Mouse (Mus musculus): ENCODE data around the gene Psma5. TPM values are rescaled to one million over a fixed set of nuclear protein-coding genes. Genes with fewer than 3 reads are reported as not detected.

The Psma5 gene
- polyA plus RNA-seq (2017; shearing (Covaris generic)), result 62.3 TPM

GRCm38 (mm10) chr3:108256719-108257637 lies at the start of gene Psma5:
Gene Psma5, plus strand, starts transcription at chr3:108256926.

DNA sequence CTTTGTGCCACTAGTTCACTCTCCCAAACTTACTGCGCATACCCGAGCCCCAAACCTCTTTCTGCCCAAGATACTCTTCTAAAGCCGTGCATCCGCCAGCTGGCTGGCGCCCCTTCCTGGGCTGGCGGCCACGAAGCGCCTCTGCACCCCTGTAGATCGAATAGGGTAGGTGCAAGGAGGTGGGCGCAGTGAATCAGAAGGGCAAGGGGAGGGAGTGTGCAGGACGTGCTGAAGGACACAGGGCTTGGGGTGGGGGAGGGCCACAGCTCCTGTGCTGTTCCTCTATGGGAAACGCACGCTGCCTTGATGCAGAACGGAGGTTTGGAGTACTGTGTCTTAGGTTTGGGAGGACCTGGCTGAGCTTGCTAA lies 46.0 kb upstream of the Psma5 start, which contains the start of gene Atxn7l2:
TSS of gene Atxn7l2 (minus strand) at position 164 of the 369 bp plus-strand sequence.

DNA sequence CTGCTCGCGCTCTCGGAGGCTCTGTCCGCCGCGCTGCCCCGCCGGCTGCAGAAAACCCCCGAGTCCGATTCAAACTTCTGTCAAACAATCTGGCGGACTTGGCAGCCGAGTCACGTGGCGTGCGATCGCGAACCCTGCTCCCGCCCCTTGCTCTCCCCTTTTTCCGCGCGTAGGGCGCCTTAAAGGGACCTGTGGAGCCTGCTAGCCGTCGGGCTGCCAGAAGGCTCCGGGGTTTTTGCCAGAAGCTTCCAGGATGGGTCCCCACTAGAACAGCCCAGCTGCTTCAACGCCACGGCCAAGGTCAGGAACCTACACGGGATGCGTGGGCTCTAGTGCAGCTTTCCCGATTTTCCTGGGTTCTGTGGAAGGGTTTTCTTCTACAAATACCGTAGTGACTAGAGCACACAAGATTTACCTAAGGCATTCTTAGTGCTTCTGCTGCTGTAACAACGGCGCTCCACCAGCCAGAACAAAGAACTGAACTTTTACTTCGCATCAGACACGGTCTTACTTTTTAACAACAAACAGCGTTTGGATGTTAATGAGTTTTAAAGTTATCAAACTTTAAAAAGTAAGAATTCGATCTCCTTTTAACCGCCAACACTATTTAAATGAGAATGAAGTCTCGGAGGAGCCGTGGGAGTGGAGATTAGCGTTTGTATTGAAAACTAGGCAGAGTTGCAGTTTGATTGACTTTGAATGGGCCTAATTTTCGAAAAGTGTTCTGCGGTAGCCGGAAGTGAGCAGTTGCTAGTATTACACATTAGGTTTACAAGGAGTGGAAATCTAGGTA lies 30.0 kb upstream of the Psma5 start, which contains the start of gene Sypl2:
TSS of gene Sypl2 (minus strand) at position 91 of the 793 bp plus-strand sequence.

GRCm38 (mm10) chr3:108283781-108284601 lies 27.3 kb downstream of the Psma5 start, which contains the start of gene Sort1:
Gene Sort1, plus strand, starts transcription at chr3:108284082.

Other genes starting within 250 kb of the Psma5 start
- gene Gstm1, start 239.0 kb upstream of the Psma5 start, polyA plus RNA-seq (2017; shearing (Covaris generic)), result 3.6 TPM
- 4.5 TPM for gene Gstm4, start 212.0 kb upstream of the Psma5 start, polyA plus RNA-seq (2017; shearing (Covaris generic))
- gene Ampd2, start 170.3 kb upstream of the Psma5 start, polyA plus RNA-seq (2017; shearing (Covaris generic)), result 30.4 TPM
- not detected for gene Gnat2, start 164.1 kb upstream of the Psma5 start, polyA plus RNA-seq (2017; shearing (Covaris generic))
- 201 TPM for gene Gnai3, start 110.8 kb upstream of the Psma5 start, polyA plus RNA-seq (2017; shearing (Covaris generic))
- not detected for gene Gpr61, start 102.0 kb upstream of the Psma5 start, polyA plus RNA-seq (2017; shearing (Covaris generic))
- 1.6 TPM for gene Amigo1, start 70.6 kb upstream of the Psma5 start, polyA plus RNA-seq (2017; shearing (Covaris generic))
- gene Cyb561d1, start 55.7 kb upstream of the Psma5 start, polyA plus RNA-seq (2017; shearing (Covaris generic)), result 19.6 TPM
- 24.0 TPM for gene Atxn7l2, start 46.0 kb upstream of the Psma5 start, polyA plus RNA-seq (2017; shearing (Covaris generic))
- not detected for gene Sypl2, start 30.3 kb upstream of the Psma5 start, polyA plus RNA-seq (2017; shearing (Covaris generic))
- gene Sort1, start 27.2 kb downstream of the Psma5 start, polyA plus RNA-seq (2017; shearing (Covaris generic)), result not detected
- gene Mybphl, start 108.0 kb downstream of the Psma5 start, polyA plus RNA-seq (2017; shearing (Covaris generic)), result not detected
- 0.27 TPM for gene Psrc1, start 126.9 kb downstream of the Psma5 start, polyA plus RNA-seq (2017; shearing (Covaris generic))
- 1.1 TPM for gene Celsr2, start 158.6 kb downstream of the Psma5 start, polyA plus RNA-seq (2017; shearing (Covaris generic))
- gene Sars, start 188.3 kb downstream of the Psma5 start, polyA plus RNA-seq (2017; shearing (Covaris generic)), result 150 TPM

All from naive thymus-derived CD4-positive, alpha-beta T cell, adult 5 months (primary cell).